In the genomic region with DNA sequence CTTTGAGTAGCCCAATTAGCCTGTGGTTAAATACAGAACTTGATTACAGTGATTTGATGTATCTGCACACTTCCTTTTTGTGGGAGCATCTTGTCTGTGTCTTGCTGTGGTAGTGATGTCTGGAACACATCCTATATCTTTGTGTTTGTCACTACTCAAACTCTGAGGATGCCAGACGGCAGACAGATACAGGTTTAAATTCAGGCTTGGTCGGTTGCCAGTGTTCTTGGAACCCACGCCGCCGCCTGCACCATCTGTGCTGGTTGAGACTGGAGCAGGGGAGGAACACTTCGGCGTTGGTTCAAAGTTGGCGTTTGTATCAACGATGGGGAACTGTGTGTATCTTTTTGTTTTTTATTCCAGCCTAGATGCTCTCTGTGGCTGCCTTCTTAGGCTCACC, we compare ENCODE assay signal across 11 mouse cellular contexts. TPM values are rescaled to one million over a fixed set of nuclear protein-coding genes. Genes with fewer than 3 reads are reported as not detected.
A peak's percentile ranks its signal among the peaks of the same experiment; 100 is the strongest.
DNase-seq lines count a peak whose midpoint lies in the region; ATAC-seq and TF ChIP-seq lines count a peak whose summit lies in the region.
"Had no signal": no experiment of that assay in that cellular context is flagged by ENCODE, and none has a peak within 500 bp of the region (broad histone marks: within the 10 kb centered on the region; RNA-seq: fewer than 3 reads in every experiment).

No protein-coding gene starts in this region.

- no peaks in the 10 kb centered on the region for H3K27me3 ChIP-seq in heart, embryonic 12.5 days (replicated peaks)
- H3K27me3 ChIP-seq in lung, postnatal 0 days (replicated peaks; ENCODE audit: insufficient read depth, low read length), result no peaks in the 10 kb centered on the region
- H3K27me3 ChIP-seq in liver, embryonic 12.5 days (replicated peaks), result no peaks in the 10 kb centered on the region
- H3K27me3 ChIP-seq: embryonic facial prominence, embryonic 15.5 days had no signal

- H3K9ac ChIP-seq in heart, embryonic 12.5 days, result no peak overlapping the region
- no peak overlapping the region for H3K9ac ChIP-seq in lung, postnatal 0 days (replicated peaks; ENCODE audit: low read depth)
- H3K9ac ChIP-seq in liver, embryonic 12.5 days, result no peak overlapping the region
- H3K9ac ChIP-seq: embryonic facial prominence, embryonic 15.5 days; lung, embryonic 14.5 days had no signal

- intact Hi-C loops in left cerebral cortex, postnatal 14 days (cut with DNase I), result no loop called here

- no peak overlapping the region for H3K27ac ChIP-seq in heart, embryonic 12.5 days (ENCODE audit: poor library complexity, severe bottlenecking)
- H3K27ac ChIP-seq in lung, postnatal 0 days (ENCODE audit: low read length), result no peak overlapping the region
- H3K27ac ChIP-seq in liver, embryonic 12.5 days, result no peak overlapping the region
- H3K27ac ChIP-seq: embryonic facial prominence, embryonic 15.5 days had no signal

- H3K9me3 ChIP-seq in heart, embryonic 12.5 days (replicated peaks), result no peaks in the 10 kb centered on the region; the same call in 1 of the 2 replicates
- H3K9me3 ChIP-seq in lung, postnatal 0 days (ENCODE audit: low read length), result no peaks in the 10 kb centered on the region
- H3K9me3 ChIP-seq in liver, embryonic 12.5 days (replicated peaks), result no peaks in the 10 kb centered on the region

- peaks cover 12% of the 10 kb centered on the region for H3K4me1 ChIP-seq in heart, embryonic 12.5 days (replicated peaks)
- no peaks in the 10 kb centered on the region for H3K4me1 ChIP-seq in lung, postnatal 0 days (ENCODE audit: insufficient read depth, low read depth, low read length)
- no peaks in the 10 kb centered on the region for H3K4me1 ChIP-seq in liver, embryonic 12.5 days
- H3K4me1 ChIP-seq: embryonic facial prominence, embryonic 15.5 days had no signal

- DNase-seq in brain, adult 2 months (ENCODE audit: low read depth, low spot score), result peak; percentile 95
- peak; percentile 82 for DNase-seq in cerebellum, adult 9-10 months
- peak; percentile 90 to 96 for DNase-seq in layer of hippocampus, adult 18-20 months (ENCODE audit: low spot score in 2 of 2)
- peak; percentile 92 to 94 for DNase-seq in left cerebral cortex, postnatal 14 days (ENCODE audit: low spot score in 2 of 2)
- DNase-seq in lung, postnatal 0 days (ENCODE audit: low spot score), result no peak
- no peak for DNase-seq in adrenal gland, postnatal 10 days
- DNase-seq: lung, embryonic 14.5 days; midbrain, embryonic 14.5 days had no signal

- no peak for TF ChIP-seq EP300 in lung, postnatal 0 days (IDR thresholded peaks at IDR 0.05)

- 91% methylated on average over 9 of the region's 9 CpGs for WGBS in heart, embryonic 12.5 days
- 82% methylated on average over 9 of the region's 9 CpGs for WGBS in lung, postnatal 0 days
- 79% methylated on average over 9 of the region's 9 CpGs for WGBS in liver, embryonic 12.5 days (ENCODE audit: insufficient replicate concordance)

- no peak for TF ChIP-seq CTCF in lung, postnatal 0 days (IDR thresholded peaks at IDR 0.05)

- H3K4me2 ChIP-seq in heart, embryonic 12.5 days, result no peak overlapping the region
- H3K4me2 ChIP-seq in lung, postnatal 0 days (replicated peaks; ENCODE audit: low read depth, low read length), result no peak overlapping the region
- no peak overlapping the region for H3K4me2 ChIP-seq in liver, embryonic 12.5 days
- H3K4me2 ChIP-seq: embryonic facial prominence, embryonic 15.5 days; lung, embryonic 14.5 days had no signal

- no peak for ATAC-seq in heart, embryonic 12.5 days (ENCODE audit: insufficient number of reproducible peaks, low FRiP score)
- no peak for ATAC-seq in lung, postnatal 0 days
- no peak for ATAC-seq in liver, embryonic 12.5 days

- H3K4me3 ChIP-seq in heart, embryonic 12.5 days, result no peak overlapping the region
- no peak overlapping the region for H3K4me3 ChIP-seq in lung, postnatal 0 days (ENCODE audit: low read depth, low read length)
- H3K4me3 ChIP-seq in liver, embryonic 12.5 days, result no peak overlapping the region
- H3K4me3 ChIP-seq: embryonic facial prominence, embryonic 15.5 days had no signal

- peaks cover 86% of the 10 kb centered on the region for H3K36me3 ChIP-seq in heart, embryonic 12.5 days
- peaks cover 21% of the 10 kb centered on the region; the same call in 1 of the 2 replicates for H3K36me3 ChIP-seq in lung, postnatal 0 days (ENCODE audit: insufficient read depth, low read length)
- peaks cover 56% of the 10 kb centered on the region for H3K36me3 ChIP-seq in liver, embryonic 12.5 days

RNA-seq across cellular contexts. Expression of gene Sec24d, which starts 31.0 kb away (rescaled TPM):
- total RNA-seq in layer of hippocampus, adult 18-20 months (2021), result 10 to 100 TPM; 22.0 to 24.2 TPM
- total RNA-seq in left cerebral cortex, postnatal 14 days (2021), result 10 to 100 TPM; 12.6 to 16.4 TPM
- polyA plus RNA-seq in heart, embryonic 12.5 days (2016; fragmentation: Nextera tagmentation; extraction: Ambion mirVana), result 77.5 and 79.4 TPM in 2 replicates
- 34.9 and 38.7 TPM in 2 replicates for polyA plus RNA-seq in lung, postnatal 0 days (2015; fragmentation: Nextera tagmentation; extraction: Ambion mirVana)
- polyA plus RNA-seq in liver, embryonic 12.5 days (2016; fragmentation: Nextera tagmentation; extraction: Ambion mirVana), result 18.8 and 21.6 TPM in 2 replicates
- 10 to 100 TPM; 67.3 to 84.2 TPM for total RNA-seq in adrenal gland, postnatal 10 days (2021)

Comparison
In these comparisons a context has a peak if more than half of its experiments do, and no peak if none do; other contexts are left out.
1. DNase-seq: peak in brain, adult 2 months (single experiment), cerebellum, adult 9-10 months (single experiment), layer of hippocampus, adult 18-20 months (2 of 2) and left cerebral cortex, postnatal 14 days (2 of 2); none in lung, postnatal 0 days (single experiment) and adrenal gland, postnatal 10 days (single experiment).